Mouse (Mus musculus) 416B (cell line): Measurements from ENCODE around the gene Igf2r.

Experiments used
- DNase-seq: peaks from one replicate; pipeline ENCODE4 v3.0.0; 2011; ENCODE audit warnings: low read depth

The Igf2r gene

GRCm38 (mm10) chr17:12782861-12783847, 13.7 kb upstream of the Igf2r start:
- DNase-seq, result peak; percentile 37

DNA sequence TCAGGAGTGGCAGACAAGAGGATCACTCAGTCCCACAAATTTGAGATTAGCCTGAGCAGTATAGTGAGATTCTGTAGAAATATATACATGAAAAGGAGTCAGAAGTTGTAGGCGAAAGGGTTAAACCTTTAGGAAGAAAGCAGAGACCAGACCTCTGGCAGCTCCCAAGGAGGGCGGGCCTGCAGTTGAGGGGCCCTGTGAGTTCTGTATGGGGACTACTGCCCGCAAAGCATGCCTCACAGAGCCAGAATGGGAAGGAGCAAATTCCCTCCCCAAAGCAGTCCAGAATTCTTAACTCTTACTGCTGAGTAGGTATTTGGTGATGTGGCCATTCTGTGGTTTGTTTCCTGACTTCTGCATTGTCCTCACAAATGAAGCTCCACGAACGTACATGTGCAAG, 11.6 kb upstream of the Igf2r start:
- DNase-seq, result no peak

DNA sequence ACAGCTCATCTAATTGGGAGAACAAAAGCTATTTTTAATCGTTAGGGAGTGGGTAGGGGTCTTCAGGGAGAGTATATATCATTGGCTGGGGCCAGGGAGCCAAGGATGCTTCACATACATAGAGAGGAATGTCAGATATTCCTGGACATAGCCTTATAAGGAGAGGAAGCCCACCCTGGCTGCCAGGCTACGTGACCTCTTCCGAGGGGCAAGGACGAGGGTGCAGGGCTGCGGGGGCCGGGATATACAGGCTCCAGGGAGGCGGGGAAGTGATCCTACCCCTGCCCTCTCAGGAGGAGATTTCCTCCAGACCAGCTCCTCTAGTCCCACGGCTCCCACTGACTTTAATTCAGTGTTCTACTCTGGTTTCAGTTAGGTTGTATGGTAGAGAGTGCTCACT, 10.7 kb upstream of the Igf2r start:
- no peak for DNase-seq

- DNase-seq, result peak; percentile 10
Measured at GRCm38 (mm10) chr17:12779442-12779841, 10.0 kb upstream of the Igf2r start.

- no peak for DNase-seq
Measured at GRCm38 (mm10) chr17:12773956-12774355, 4.5 kb upstream of the Igf2r start.

GRCm38 (mm10) chr17:12770500-12770899, 1.0 kb upstream of the Igf2r start:
- no peak for DNase-seq

GRCm38 (mm10) chr17:12768415-12769379, 767 bp downstream of the Igf2r start:
- no peak for DNase-seq

GRCm38 (mm10) chr17:12767294-12767852, 2.1 kb downstream of the Igf2r start:
- no peak for DNase-seq

- no peak for DNase-seq
Measured at GRCm38 (mm10) chr17:12763412-12763811, 6.1 kb downstream of the Igf2r start.

DNA sequence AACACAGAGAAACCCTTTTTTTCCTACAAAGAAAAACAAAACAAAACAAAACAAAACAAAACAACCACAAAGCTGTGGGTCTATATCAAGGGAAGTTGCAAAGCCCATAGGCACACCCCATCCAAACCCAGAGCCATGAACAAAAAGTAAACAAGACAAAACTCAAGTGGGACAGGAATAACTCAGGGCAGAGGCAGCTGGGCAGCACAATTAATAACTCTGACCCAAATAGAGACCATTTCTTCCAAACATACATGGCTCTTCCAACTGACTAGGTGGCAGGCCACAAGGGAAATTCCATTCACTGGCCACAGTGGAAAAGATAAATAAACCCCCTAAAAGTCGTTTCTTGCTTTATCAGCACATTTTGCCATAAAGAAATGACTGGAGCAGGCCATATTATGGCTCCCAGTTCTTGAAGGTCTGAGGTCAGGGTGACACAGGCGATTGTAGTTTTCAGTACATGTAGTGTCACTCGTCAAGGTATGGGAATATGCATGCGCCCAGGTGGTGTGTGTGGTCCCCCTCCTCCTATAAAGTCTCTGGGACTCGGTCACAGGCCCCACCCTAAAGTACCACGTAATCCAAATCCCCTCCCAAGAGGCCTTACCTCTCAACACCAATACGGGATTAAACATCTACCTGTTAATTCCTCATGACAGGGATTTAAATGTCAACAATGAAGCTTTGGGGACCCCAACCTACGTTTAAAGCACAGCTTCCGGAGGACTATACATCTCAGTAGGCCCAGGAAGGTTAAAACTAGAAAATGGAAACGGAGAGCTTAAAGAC, 8.9 kb downstream of the Igf2r start:
- no peak for DNase-seq

GRCm38 (mm10) chr17:12759646-12760074, 9.8 kb downstream of the Igf2r start:
- no peak for DNase-seq

DNA sequence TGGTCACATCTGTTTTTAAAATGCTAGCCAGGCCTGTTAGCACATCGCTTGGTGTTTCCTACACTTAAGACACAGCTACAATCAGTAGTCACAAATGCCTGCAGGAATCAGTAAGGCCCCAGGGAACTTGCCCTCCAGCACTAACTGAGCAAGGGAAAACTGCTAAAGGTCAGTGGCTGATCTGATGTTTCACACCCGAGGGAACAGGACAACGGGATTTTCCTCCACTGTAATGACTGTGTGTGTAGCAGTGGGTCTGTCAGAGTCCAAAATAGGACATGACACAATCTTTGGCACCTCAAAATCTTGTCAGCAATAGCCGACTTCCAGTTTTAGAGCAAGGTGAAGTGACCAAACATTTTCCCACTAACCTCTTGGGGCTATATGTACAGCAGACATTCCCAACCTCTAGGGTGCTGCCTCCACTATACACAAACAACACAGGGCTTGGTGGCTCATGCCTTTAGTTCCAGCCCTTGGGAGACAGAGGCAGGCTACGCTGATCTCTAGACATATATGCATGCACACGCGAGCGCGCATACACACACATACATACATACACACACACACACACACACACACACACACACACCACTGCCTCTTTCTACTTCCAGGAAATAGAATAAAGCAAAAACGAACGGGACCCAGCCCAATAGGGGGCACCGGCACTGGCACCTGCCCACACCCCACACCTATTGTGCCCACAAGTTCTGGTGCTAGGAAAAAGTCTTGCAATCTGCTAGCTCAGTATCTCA, 10.6 kb downstream of the Igf2r start:
- no peak for DNase-seq

GRCm38 (mm10) chr17:12757990-12758389, 11.5 kb downstream of the Igf2r start:
- DNase-seq, result peak; percentile 66

DNA sequence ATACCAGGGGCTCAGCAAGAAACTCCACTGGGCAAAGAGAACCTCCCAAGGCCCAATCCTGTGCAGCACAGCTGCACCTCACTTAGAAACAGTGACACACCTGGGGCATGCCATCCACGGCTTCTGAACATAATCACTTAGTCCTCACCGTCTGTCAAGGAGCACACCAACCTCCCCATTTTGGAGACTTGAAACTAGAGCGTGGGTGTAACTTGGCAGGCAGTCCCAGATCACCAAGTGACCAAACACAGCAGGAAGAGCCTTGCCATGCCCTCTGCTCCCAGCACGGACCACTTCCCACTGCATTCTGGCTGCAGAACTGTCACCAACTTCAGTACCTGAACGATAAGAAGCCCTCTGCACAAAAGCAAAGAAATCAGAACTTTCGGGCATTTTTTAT, 12.3 kb downstream of the Igf2r start:
- DNase-seq, result no peak

DNA sequence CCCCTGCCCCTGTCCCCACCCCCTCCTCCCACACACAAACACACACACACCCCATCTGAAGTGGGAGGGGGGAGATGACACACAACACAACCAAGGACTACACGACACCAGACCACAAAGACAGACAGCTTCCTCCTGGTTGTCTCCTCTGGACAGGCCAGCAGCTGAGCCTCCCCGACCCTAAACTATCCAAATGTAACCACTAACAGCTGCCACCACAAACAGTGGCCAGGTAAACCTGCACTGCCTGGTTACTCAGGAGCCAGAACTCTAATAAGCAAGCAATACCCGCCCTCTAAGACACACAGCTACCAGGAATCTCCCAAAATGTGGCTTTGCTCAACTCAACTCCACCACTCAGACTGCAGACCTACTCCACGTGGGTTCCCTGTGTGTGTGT, 13.5 kb downstream of the Igf2r start:
- no peak for DNase-seq

DNA sequence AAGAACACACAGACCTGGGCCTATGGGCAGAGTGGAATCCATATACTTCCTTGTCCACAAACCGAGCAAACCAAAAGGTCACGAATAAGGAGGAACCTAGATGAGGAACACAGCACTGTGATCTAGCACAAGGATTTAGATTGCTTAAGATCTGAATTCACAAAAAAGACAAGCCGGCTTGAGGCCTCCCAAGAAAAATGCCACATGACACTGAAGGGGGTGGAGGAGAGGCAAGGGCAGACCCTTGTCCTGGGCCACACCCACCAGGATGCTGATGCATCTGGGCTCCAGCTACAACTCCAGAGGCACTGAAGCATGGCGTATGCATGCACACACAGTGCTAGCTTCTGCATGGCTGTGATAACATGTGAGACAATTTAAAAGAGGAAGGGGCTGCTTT, 14.3 kb downstream of the Igf2r start:
- no peak for DNase-seq

GRCm38 (mm10) chr17:12754243-12755007, 15.0 kb downstream of the Igf2r start:
- DNase-seq, result peak; percentile 89

- DNase-seq, result no peak
Measured at GRCm38 (mm10) chr17:12753050-12753449, 16.4 kb downstream of the Igf2r start.

DNA sequence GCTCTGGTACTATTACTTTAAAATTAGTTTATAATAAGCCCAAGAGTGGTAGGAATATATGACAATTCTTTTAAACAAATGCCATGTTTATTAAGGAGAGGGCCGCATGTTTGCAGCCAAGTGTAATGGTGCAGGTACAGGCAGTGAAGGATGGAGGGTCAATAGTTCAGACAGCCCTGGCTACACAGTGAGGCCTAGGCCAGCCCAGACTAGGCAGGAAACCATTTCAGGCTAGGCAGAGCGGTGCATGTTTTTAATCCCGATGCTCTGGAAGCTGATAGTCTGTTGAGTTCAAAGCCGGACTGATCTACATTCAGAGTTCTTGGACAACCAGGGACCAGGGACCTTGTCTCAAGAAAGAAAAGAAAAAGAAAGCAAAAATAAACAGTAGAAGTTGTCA, 17.8 kb downstream of the Igf2r start:
- DNase-seq, result no peak

DNA sequence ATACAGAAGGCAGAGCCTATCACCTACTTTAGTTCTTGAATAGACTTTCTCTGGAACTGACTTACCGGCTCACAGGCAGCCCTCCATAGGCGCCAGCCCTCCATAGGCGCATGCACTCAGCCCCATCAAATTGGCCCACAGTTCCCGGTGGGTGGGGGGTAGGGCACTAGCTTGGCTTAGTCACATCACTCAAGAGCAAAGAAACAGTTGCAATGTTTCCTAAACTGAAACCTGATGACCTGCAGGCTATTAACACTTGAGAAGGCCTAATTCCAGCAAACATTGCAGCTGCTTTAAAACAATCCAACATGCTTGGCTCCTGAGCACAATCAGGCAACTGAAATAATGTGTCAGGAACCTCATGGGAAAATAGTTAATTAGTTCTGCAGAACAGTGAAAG, 18.2 kb downstream of the Igf2r start:
- no peak for DNase-seq
